Mouse (Mus musculus): ENCODE measurements around the gene Eng.

The Eng gene

GRCm38 (mm10) chr2:32621517-32621859 lies 24.9 kb upstream of the Eng start, which contains the start of gene Ak1:
Gene Ak1, plus strand, starts transcription at chr2:32621758.
- no peak for DNase-seq (ENCODE audit: low spot score in 2 of 2)

- no peak for DNase-seq (ENCODE audit: low spot score in 2 of 2)
Observed at GRCm38 (mm10) chr2:32624111-32624748, 22.2 kb upstream of the Eng start.

GRCm38 (mm10) chr2:32625212-32625872 lies 21.1 kb upstream of the Eng start:
- DNase-seq (ENCODE audit: low spot score in 2 of 2), result no peak

- no peak for DNase-seq (ENCODE audit: low spot score in 2 of 2)
Observed at GRCm38 (mm10) chr2:32625873-32626694, 20.3 kb upstream of the Eng start.

GRCm38 (mm10) chr2:32627266-32628043 lies 18.9 kb upstream of the Eng start:
- DNase-seq (ENCODE audit: low spot score in 2 of 2), result no peak

- DNase-seq (ENCODE audit: low spot score in 2 of 2), result no peak
Observed at GRCm38 (mm10) chr2:32628044-32628550, 18.3 kb upstream of the Eng start.

GRCm38 (mm10) chr2:32628729-32629128 lies 17.7 kb upstream of the Eng start:
- no peak for DNase-seq (ENCODE audit: low spot score in 2 of 2)

GRCm38 (mm10) chr2:32629276-32629976 lies 17.0 kb upstream of the Eng start:
- no peak for DNase-seq (ENCODE audit: low spot score in 2 of 2)

- no peak for DNase-seq (ENCODE audit: low spot score in 2 of 2)
Observed at GRCm38 (mm10) chr2:32630036-32630435, 16.4 kb upstream of the Eng start.

GRCm38 (mm10) chr2:32631046-32631445 lies 15.3 kb upstream of the Eng start:
- no peak for DNase-seq (ENCODE audit: low spot score in 2 of 2)

- peak; percentile 64 to 84 for DNase-seq (ENCODE audit: low spot score in 2 of 2)
Observed at GRCm38 (mm10) chr2:32631737-32632394, 14.5 kb upstream of the Eng start.

GRCm38 (mm10) chr2:32633660-32634059 lies 12.7 kb upstream of the Eng start:
- no peak for DNase-seq (ENCODE audit: low spot score in 2 of 2)

GRCm38 (mm10) chr2:32634277-32635105 lies 11.9 kb upstream of the Eng start:
- DNase-seq (ENCODE audit: low spot score in 2 of 2), result no peak

GRCm38 (mm10) chr2:32636617-32637016 lies 9.8 kb upstream of the Eng start:
- no peak for DNase-seq (ENCODE audit: low spot score in 2 of 2)

GRCm38 (mm10) chr2:32637778-32638281 lies 8.6 kb upstream of the Eng start:
- DNase-seq (ENCODE audit: low spot score in 2 of 2), result peak; percentile 77 to 79

- DNase-seq (ENCODE audit: low spot score in 2 of 2), result no peak
Observed at GRCm38 (mm10) chr2:32639632-32640031, 6.8 kb upstream of the Eng start.

- no peak for DNase-seq (ENCODE audit: low spot score in 2 of 2)
Observed at GRCm38 (mm10) chr2:32640550-32641051, 5.8 kb upstream of the Eng start.

GRCm38 (mm10) chr2:32641810-32642209 lies 4.6 kb upstream of the Eng start:
- no peak for DNase-seq (ENCODE audit: low spot score in 2 of 2)

GRCm38 (mm10) chr2:32642813-32643212 lies 3.6 kb upstream of the Eng start:
- DNase-seq (ENCODE audit: low spot score in 2 of 2), result no peak

Data from thymus, postnatal 10 days (tissue).